Mouse (Mus musculus) ES-CJ7 (cell line): Measurements from ENCODE around the gene Dvl2.
"Not testable (repeated sequence)": the region's sequence is repeated elsewhere in the genome, so short reads cannot be mapped to it uniquely, and the experiment has no call there.

Experiments
- DNase-seq: peaks from one replicate; pipeline ENCODE4 v3.0.0; 2011; ENCODE audit warnings: low read depth, low spot score

Gene Dvl2

DNA sequence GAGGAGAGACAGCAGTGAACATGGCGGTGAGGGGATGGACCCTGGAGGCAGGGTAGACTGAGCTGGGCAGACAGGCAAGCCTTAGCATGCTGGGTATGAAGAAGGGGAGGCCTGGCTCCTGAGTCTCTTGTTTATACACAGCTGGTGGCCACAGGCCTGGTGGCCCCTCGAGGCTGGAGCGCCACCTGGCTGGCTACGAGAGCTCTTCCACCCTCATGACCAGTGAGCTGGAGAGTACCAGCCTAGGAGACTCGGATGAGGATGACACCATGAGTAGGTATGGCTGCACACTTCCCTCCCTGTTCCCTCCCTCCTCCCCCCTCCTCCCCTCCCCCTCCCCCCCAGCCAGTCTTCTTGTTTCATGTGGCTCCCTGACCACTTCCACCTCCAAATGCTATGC lies 5.1 kb downstream of the Dvl2 start:
- peak; percentile 79 for DNase-seq

DNA sequence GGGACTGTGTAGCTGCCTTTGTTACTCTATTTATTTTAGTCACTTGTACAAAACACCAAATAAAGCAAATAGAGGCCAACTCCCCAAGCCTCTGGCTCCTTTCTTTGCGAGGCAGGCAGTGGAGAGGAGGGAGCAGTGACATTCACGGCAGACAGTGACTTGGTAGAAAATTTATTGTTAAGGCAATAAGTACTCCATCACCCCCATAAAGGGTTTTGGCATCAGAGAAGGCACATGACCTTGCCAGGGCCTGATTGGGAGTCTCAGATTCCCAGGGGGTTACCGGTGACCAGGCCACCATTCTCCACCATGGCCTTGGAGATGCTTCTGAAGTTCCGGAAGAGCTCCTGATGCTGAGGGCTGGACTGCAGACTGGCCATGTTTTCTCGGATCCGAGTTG lies 9.6 kb downstream of the Dvl2 start:
- DNase-seq = no peak

DNA sequence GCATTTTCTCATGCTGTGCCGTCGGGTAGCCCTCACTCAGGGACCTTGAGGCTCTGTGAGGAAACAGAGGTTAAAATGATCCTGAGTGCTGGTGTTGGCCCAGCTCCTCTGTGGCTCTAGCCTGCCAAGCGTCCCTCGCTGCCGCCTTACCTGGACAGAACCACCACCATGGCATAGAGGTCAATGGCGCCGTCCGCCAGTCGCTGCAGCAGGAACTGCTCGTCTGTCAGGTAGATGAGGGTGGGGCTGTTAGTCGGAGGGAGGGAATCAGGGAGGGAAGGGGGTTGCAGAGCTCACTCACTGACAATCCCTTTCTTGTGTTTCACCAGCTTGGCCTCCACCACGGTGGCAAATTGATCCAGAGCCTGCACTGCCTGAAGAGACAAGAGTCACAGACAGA lies 10.2 kb downstream of the Dvl2 start:
- DNase-seq = no peak

GRCm38 (mm10) chr11:70010961-70011360 lies 10.6 kb downstream of the Dvl2 start:
- DNase-seq = no peak

DNA sequence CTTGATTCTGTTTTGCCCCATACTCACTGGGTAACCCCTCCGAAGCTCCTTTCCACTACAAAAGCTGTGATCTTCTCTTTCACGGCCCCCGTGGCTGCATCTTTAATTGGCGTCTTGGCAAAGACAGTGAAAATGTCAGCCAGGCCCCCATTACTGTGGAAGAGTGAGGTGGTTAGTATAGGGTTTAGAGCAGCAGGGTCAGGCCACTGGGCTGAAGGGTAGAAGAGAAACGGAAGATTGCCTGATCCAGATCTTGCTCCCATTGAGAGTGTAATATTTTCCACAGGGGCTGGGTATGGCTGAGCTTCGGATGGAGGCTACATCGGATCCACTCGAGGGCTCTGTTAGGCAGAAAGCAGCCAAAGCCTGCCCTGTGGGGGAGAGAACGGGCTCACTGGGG lies 12.5 kb downstream of the Dvl2 start:
- DNase-seq = no peak

DNA sequence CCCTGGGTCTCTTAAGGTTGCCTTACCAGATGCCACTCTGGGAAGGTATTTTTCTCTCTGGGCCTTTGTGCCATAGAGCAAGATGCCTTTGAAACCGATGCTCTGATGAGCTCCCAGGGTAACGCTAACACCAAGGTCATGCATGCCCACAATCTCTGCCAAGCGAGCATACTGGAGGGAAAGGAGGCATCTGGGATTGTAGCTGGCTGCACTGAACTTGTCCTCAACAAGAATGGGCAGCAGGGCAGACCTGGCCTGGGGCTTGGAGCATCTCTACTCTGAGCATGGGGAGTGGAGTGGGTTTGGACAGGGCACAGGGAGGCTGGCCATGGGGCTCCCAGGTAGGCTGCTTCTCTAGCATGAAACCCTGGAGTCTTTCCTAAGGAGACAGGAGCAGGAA lies 13.0 kb downstream of the Dvl2 start:
- DNase-seq = no peak

GRCm38 (mm10) chr11:70014051-70014450 lies 13.7 kb downstream of the Dvl2 start:
- no peak for DNase-seq

DNA sequence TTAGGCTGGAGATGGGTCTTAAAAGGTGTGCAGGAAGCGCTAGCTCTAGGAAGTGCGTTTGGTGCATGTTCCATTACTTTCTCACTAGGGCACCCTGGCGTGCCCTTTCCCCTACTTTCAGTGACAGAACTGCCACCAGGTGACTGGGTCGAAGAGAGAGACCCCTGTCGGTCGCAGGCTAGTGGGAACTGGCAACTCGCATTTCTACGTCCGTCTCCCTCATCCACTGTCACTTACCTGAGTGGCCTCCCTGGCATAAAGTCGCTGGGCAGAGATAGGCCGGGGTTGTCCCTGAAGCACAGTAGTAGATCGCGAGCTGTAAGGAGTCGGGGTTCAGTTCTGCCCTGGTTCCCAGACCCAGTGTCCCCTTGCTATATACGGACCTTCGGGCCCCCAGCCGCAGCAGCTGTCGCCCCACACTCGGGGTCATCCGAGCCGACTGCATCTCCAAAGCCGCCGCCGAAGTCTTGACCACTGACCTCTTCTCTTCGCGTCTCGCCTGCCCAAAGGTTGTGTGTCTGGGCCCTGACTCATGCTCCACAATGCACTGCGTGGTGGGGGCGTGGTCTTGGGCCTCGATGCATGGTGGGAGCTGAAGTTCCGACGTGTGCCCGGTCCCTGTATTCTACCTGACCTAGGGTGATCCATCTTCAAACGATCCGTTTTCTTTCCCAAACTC lies 14.6 kb downstream of the Dvl2 start, which contains the start of gene Acadvl:
Gene Acadvl (minus strand): TSS at position 532 of the 679 bp plus-strand sequence.
- DNase-seq = peak; percentile 84

GRCm38 (mm10) chr11:70015677-70016076 lies 15.3 kb downstream of the Dvl2 start:
- no peak for DNase-seq

DNA sequence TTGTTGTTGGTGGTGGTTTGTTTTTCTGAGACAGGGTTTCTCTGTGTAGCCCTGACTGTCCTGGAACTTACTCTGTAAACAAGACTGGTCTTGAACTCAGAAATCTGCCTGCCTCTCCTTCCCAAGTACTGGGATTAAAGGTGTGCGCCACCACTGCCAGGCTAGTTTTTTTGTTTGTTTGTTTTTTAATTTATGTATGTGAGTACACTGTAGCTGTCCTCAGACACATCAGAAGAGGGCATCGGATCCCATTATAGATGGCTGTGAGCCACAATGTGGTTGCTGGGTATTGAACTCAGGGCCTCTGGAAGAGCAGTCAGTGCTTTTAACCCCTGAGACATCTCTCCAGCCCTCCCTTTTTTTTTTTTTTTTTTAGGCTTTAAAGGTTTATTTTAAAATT lies 15.8 kb downstream of the Dvl2 start:
- DNase-seq = not testable (repeated sequence)

DNA sequence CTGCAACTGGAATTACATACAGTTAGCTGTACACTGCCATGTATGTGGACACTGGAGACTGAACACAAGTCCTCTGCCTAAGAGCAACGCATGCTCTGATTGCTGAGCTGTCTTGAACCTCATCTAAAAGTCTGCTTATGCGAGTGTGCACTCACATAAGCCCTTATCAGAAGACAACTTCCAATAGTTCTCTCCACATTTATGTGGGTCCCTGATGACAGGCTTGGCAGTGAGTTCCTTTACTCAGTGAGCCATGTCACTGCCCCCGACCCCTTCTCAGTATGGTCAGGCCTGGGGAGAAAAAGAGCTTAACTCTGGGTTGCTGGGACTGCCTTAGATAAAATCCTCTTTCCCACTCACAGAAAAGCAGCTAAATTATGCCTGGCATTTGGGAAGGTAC lies 16.3 kb downstream of the Dvl2 start, which contains the start of gene Dlg4:
Gene Dlg4 (plus strand): TSS at position 274 of the 400 bp plus-strand sequence.
- DNase-seq = no peak

DNA sequence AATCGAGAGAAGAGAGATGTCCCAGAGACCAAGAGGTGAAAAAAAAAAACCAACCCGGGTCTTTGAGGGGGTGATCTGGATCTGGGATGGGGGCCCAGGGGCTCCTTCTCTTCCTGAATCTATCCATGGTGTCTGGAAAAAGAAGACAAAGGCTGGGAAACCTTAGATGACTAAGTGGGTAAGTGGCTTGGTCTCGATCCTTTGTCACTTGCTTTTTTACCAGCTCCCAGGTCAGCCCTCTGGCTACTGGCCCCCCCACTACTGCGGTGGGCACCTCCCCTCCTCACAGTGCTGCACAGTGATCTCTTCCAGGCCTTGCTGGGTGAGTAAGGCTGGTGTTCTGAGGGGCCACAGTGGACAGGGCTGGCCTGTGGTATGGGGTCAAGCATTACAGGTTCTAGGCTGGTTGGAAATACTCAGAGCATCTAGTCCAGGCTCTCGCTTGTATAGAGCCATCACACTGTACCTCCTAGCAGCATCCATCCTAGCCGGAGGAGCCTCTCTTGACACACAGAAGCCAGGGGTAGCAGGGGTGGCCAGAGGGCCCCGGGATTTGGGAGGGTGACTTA lies 16.9 kb downstream of the Dvl2 start:
- no peak for DNase-seq

DNA sequence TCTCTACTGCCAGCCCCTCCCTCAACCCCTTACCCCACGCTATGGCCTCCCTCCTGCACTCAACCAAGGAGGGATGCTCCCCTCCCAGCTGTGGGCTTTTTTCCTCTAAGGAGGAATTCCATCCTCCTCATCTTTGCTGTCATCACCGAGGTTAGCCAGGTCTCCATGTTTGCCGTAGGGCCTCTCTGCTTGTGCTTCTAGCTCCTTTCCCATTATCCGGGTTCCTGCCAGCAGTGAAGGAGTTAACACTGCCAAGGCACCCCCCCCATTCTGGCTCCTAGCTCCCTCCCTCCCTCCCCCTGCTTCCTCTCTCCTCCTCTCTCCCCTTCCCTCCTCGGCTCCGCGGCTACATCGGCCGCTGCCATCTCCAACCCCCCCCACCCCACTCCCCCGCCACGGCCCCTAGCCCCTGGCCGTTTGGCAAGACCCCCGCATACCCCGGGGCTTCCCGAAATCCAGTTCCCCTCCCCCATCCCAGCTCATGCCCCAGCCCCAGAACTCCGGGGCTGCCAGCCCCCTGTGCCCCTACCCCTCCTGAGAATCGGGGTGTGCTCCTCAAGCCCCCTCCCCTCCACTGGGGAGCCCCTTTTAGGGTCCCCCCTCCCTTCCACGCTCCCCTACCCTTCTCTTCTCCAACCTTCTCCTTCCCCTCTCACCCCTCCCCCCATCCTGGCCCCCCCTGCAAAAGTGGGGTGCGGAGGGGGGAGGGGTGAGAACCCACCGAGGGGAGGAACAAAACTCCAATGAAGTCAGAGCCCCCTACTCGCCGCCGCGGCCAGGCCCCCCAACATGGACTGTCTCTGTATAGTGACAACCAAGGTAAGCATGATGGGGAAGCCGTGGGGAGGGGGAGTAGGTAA lies 18.0 kb downstream of the Dvl2 start:
- DNase-seq = no peak

DNA sequence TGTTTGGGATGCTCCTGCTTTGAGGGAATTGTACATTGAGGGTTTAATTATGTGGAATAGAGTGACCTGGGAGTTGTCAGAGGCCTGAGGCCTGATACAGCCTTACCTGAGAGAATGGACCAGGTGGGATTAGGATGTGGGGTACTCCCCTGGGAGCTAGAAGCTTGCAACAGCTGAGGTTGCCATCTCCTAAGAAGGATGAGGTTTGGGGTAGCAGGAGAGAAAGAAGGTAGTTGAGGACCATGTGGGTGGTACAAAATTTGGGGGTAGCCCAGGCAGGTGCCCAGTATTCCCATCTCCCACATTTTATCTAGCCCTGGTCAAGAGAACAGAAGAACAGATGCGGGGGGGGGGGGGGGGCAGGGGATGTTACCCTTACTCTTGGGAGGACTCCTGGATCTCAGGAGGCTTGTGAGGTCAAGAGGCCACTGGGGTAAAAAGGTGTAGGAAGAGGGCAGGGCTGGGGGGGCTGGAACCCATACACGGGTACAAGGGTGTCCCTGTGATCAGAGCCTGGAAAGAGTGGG lies 19.2 kb downstream of the Dvl2 start:
- DNase-seq = no peak

- DNase-seq = no peak
Observed at GRCm38 (mm10) chr11:70020022-70020631, 19.7 kb downstream of the Dvl2 start.

- DNase-seq = peak; percentile 95
Observed at GRCm38 (mm10) chr11:70020731-70021263, 20.4 kb downstream of the Dvl2 start.

DNA sequence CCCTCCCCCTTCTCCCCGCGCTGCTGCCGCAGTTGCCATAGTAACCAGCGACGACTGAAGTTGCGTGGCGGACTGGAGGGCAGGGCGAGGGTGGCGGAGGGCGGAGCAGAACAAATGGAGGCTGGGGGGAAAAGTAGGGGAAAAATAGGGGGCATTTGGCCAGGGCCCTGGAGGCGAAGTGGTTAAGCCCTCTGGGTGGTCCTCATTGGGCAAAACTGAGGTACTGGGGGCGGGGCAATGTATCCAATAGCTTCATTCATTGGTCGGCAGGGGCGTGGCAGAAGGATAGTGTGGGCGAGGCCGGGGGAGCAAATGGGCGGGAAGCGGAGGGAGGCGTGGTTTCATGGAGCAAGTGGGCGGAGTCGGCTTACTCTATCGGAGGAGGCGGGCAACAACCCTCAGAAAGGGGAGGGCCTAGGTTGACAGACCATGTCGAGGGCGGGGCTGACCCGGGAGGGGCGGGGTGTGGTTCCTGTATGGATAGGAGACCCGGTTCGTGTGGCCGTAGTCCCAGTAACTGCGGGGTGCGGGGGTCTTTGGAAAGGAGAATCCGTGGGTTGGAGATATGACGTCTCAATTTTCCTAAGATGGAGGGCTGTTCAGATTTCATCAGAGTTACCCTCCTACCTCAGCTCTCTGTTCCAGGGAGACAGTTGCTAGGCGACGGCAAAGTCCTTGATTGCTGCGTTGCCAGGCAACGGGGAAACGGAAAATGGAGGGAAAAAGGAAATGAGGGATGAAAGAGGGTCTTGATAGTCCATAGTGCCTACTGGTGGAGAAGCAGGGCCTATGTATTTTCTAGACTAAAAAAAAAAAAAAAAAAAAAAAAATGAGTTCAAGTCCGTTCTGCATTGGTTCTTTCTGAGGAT lies 21.1 kb downstream of the Dvl2 start:
- DNase-seq = peak; percentile 99

GRCm38 (mm10) chr11:70023481-70024150 lies 23.2 kb downstream of the Dvl2 start:
- no peak for DNase-seq

DNA sequence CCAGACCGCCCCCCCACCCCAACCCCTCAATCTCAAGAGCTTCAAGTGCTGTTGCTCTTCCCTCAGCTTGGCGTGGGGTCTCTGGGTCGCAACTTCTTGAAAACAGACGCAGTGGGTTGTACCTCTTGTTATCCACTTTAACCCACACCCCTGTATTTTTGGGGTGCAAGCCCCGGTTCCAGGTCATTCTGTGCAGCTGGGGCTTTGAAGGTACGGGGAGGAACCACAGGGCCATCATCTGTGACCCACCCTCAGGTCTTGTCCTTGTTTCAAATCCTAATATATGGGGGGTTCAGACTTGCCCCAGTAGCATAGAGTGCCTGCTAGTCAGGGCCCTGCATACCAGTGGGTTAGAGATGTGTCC lies 23.7 kb downstream of the Dvl2 start:
- no peak for DNase-seq

DNA sequence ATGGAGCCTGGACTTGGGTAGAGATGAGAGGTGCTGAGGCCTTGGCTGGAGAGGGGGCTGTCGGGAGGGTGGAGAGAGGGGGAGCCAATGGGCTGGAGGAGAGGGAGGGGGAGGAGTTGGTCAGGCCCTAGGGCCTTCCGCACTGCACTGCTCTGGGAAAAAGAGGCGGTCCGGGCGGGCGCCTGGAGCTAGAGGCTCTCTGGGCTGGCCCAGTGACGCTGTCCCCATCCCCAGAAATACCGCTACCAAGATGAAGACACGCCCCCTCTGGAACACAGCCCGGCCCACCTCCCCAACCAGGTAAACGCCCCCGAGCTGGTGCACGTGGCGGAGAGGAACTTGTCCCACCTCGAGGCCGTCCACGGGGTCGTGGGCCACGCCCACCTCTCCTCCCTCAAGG lies 26.3 kb downstream of the Dvl2 start:
- DNase-seq = peak; percentile 86
